Mouse (Mus musculus) stomach, adult 2 months (tissue): Measurements from ENCODE around the gene Katnbl1. TPM values are rescaled to one million over a fixed set of nuclear protein-coding genes. Genes with fewer than 3 reads are reported as not detected.

Source experiments
- polyA plus RNA-seq: library from polyadenylated mRNA; depleted of rRNA; stranded (reverse); fragments of >200 nt; gene quantifications from 2 replicates; pipeline ENCODE4 v1.2.3, GENCODE M21; 2012; rRNA removed

Gene Katnbl1
- 0.22 and 0.29 TPM in 2 replicates for polyA plus RNA-seq

GRCm38 (mm10) chr2:112378973-112379898 lies at the start of gene Katnbl1:
Gene Katnbl1, plus strand, starts transcription at chr2:112379211.

GRCm38 (mm10) chr2:112367726-112368673 lies 11.0 kb upstream of the Katnbl1 start, which contains the start of gene Emc4:
Gene Emc4, minus strand, starts transcription at chr2:112368027.

GRCm38 (mm10) chr2:112454862-112455564 lies 76.0 kb downstream of the Katnbl1 start, which contains the start of gene Emc7:
Gene Emc7, plus strand, starts transcription at chr2:112454997.

Other genes with a start within 250 kb of the Katnbl1 start
- not detected in 2 replicates for gene Olfr1316, start 244.2 kb upstream of the Katnbl1 start, polyA plus RNA-seq
- gene Olfr1317, start 238.9 kb upstream of the Katnbl1 start, polyA plus RNA-seq: not detected in 2 replicates
- gene Olfr1318, start 225.0 kb upstream of the Katnbl1 start, polyA plus RNA-seq: not detected in 2 replicates
- gene Lpcat4, start 139.7 kb upstream of the Katnbl1 start, polyA plus RNA-seq: 136 and 165 TPM in 2 replicates
- not detected in 2 replicates for gene Nutm1, start 119.9 kb upstream of the Katnbl1 start, polyA plus RNA-seq
- gene Nop10, start 117.3 kb upstream of the Katnbl1 start, polyA plus RNA-seq: 19.7 and 22.1 TPM in 2 replicates
- 3.3 and 5.2 TPM in 2 replicates for gene Slc12a6, start 113.4 kb upstream of the Katnbl1 start, polyA plus RNA-seq
- not detected in 2 replicates for gene Gm21985, start 112.9 kb upstream of the Katnbl1 start, polyA plus RNA-seq
- gene Emc4, start 11.2 kb upstream of the Katnbl1 start, polyA plus RNA-seq: 37.5 and 43.1 TPM in 2 replicates
- 0.87 and 0.97 TPM in 2 replicates for gene Emc7, start 75.8 kb downstream of the Katnbl1 start, polyA plus RNA-seq
- not detected in 2 replicates for gene Chrm5, start 101.6 kb downstream of the Katnbl1 start, polyA plus RNA-seq
- gene Aven, start 113.8 kb downstream of the Katnbl1 start, polyA plus RNA-seq: 0.38 and 0.74 TPM in 2 replicates